Mouse (Mus musculus): ENCODE measurements at regions not wholly inside any gene's neighbourhood (a gene's known extent, or its start where the extent isn't known, plus 50 kb on each side); places are given as distances from the start of the nearest gene placed in this dataset.
A peak's percentile ranks its signal among the peaks of the same experiment; 100 is the strongest.

DNA sequence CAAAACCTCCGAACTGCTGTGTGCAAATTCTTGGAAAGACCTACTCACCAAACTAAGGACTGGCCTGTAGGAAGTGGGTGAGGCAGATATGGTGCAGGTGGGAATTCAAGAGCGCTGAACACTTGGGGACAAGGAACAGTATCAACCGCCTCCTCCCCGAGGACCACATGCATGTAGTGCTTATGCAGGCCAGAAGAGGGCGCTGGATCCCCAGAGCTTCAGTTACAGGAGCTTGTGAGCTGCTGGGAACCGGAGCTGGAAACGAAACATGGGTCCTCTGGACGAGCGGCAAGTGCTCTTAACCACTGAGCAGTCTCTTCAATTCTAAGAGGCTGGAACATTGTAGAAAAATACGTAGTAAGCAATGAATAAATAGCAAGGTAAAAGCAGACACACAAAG, 317.8 kb downstream of the Ajap1 start:
- ATAC-seq (ENCODE audit: poor library complexity, severe bottlenecking), result no peak

- ATAC-seq (ENCODE audit: poor library complexity, severe bottlenecking), result no peak
Measured at GRCm38 (mm10) chr4:153160115-153160514, 322.5 kb downstream of the Ajap1 start.

- ATAC-seq (ENCODE audit: poor library complexity, severe bottlenecking), result no peak
Measured at GRCm38 (mm10) chr4:153157572-153157971, 325.0 kb downstream of the Ajap1 start.

DNA sequence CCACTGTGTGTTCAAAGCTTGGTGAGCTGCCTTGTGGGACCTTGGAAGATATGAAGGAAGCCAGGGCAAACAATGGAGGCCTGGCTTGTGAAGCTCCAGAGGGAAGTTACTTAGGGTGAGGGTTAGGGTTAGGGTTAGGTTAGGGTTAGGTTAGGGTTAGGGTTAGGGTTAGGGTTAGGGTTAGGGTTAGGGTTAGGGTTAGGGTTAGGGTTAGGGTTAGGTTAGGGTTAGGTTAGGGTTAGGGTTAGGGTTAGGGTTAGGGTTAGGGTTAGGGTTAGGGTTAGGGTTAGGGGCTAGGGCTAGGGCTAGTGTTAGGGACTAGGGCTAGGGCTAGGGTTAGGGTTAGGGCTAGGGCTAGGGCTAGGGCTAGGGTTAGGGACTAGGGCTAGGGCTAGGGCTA, 329.7 kb downstream of the Ajap1 start:
- ATAC-seq (ENCODE audit: poor library complexity, severe bottlenecking), result peak; percentile 70

GRCm38 (mm10) chr4:153133147-153133546, 349.5 kb downstream of the Ajap1 start:
- ATAC-seq (ENCODE audit: poor library complexity, severe bottlenecking), result no peak

GRCm38 (mm10) chr4:153129345-153129744, 353.3 kb downstream of the Ajap1 start:
- ATAC-seq (ENCODE audit: poor library complexity, severe bottlenecking), result no peak

DNA sequence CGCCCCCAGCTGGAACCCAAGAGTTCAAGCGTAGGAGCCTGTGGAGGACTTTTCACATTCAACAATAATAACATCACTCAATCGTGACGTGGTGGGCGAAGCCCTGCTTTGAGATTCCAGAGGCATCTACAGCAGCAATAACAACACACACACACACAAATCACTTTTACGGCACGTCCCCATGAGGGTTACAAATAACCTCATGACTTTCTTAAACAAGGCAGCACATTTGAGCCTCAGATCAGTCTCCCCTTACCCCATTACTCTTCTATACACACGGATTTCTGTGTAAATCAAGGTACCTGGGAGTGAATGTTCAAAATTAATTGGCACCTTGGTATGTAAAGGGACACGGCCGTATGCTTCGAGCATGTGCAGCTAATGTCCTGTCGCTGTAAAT, 354.4 kb downstream of the Ajap1 start:
- ATAC-seq (ENCODE audit: poor library complexity, severe bottlenecking), result no peak

- no peak for ATAC-seq (ENCODE audit: poor library complexity, severe bottlenecking)
Measured at GRCm38 (mm10) chr4:153120480-153120879, 362.1 kb downstream of the Ajap1 start.

DNA sequence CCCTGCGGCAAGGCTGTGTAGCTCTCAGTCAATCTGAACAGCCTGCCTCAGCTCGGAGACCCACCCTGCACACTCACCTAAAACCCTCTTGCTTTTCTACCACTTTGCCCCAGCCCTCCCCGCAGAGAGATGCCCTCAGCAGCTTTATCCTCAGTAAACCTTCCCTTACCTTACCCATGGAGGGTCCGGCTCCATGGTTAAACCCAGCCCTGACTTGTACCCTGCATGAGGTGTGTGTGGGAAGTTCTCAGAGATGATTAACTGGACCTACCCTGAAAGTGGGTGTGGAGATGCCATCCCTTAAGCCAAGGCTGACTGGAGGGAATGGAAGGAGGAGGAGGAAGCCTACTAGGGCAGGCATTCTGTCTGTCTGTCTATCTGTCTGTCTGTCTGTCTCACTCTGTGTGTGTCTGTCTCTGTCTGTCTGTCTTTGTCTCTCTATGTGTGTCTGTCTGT, 362.9 kb downstream of the Ajap1 start:
- no peak for ATAC-seq (ENCODE audit: poor library complexity, severe bottlenecking)

DNA sequence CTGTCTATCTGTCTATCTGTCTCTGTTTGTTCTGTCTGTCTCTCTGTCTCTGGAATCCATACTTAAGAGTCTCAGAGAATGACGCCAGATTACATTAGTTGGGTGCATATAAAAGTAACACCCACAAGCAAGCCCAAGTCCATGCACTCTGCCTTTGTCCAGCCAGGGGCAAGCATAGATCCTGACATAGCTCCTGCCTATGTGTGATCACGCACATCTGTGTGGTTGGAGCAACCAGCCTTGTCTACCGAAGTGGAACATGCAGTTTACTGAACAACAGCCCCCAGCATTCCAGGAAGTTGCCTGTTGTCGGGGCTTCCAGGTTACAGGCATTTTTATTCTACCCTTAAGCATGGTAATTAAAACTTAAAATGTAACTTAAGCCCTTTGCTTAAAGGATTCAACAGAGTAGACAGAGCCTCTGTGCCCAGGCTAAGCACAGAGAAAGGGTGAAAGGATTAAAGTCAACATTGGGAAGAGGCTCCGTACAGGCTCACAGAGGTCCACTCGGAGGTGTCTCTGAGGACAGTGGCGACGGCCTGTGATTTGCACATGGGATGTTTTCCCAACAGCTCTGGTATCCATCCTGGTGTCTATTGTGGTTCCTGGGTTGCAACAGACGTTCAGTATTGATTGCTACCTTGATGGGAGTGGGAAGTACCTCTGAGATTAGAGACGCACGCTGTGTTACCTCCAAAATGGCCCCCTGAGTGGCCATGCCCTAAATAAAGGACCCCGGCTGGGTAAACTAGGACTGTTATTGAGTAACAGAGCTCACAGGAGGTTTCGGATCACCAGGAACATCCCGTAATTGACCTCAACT, 363.6 kb downstream of the Ajap1 start:
- no peak for ATAC-seq (ENCODE audit: poor library complexity, severe bottlenecking)

- no peak for ATAC-seq (ENCODE audit: poor library complexity, severe bottlenecking)
Measured at GRCm38 (mm10) chr4:153114998-153115397, 367.6 kb downstream of the Ajap1 start.

GRCm38 (mm10) chr4:153113577-153113976, 369.0 kb downstream of the Ajap1 start:
- ATAC-seq (ENCODE audit: poor library complexity, severe bottlenecking), result no peak

DNA sequence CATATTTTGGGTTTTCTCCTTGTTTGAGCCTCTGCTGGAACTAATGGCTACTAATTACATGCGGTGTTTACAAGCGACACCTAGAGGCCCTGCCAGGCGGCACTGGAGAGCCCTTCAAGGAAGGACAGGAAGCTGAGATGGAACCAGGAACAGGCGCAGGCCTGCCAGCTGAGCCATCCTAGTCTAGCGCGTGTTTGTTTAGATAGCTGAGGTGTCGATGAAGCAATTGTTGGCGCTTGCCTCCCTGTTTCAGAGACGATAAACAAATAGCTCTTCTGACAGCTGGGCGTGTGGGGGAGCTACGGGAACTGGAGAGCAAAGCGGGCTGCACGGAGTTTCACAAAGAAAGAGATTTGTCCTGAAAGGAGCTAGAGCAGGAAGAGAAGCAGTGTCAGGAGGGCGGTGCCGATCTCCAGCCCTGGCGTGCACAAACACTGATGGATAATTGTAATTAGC, 372.3 kb downstream of the Ajap1 start:
- ATAC-seq (ENCODE audit: poor library complexity, severe bottlenecking), result no peak

DNA sequence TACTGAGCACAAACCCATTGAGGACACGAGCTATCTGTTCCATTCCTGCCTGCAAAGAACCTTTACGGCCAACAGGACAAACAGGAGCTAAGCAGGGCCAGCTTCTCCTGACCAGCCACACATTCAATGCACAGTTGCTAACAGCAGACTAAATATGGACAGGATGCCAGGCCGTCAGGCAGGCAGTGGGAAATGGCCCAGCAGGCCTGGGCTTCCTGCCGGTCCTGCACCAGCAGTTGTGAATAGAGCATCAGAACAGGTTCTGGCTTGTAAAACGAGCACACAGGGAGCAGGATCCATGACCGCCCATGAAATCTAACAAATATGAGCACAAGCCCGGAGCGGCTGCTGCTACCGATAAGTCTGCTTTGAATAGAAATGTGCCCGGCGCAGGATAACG, 384.0 kb downstream of the Ajap1 start:
- no peak for ATAC-seq (ENCODE audit: poor library complexity, severe bottlenecking)

- ATAC-seq (ENCODE audit: poor library complexity, severe bottlenecking), result no peak
Measured at GRCm38 (mm10) chr4:153097601-153098000, 385.0 kb downstream of the Ajap1 start.

DNA sequence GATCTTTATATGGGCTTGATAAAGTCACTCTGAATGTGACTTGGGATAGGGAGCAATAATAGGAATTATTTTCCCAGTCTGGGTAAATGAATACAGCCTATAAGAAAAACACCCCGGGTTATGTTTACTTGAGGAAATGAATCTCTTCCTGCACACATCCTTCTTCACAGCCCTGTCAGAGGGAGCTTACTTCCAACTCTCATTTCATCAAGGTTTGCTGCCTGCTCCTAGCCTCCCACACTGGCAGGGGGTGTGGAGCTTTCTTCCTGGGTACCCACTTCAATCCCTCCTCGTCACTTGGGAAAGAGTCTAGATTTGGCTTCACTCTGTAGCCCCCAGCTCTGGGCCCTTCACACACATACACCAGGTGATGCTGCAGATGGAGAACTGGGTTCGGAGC, 389.5 kb downstream of the Ajap1 start:
- ATAC-seq (ENCODE audit: poor library complexity, severe bottlenecking), result no peak

DNA sequence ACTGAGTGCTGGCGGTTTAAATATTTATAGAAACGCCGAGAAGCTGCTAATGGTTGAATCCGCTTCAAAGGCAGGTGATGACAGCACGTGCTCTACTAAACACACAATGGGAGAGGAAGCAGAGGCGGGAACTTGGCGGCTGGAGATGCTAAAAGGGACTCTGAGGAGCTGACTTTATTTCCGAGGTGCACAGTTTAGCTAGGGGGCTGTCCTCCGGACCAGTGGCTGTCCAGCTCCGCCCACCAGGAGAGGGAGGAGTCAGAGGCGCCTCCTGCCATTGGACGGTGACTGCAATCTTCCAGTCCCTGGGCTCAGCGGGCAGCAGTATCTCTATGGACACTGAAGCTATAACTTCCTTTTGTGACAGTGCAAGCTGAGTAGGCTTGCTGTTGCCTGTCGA, 400.4 kb downstream of the Ajap1 start:
- ATAC-seq (ENCODE audit: poor library complexity, severe bottlenecking), result no peak

DNA sequence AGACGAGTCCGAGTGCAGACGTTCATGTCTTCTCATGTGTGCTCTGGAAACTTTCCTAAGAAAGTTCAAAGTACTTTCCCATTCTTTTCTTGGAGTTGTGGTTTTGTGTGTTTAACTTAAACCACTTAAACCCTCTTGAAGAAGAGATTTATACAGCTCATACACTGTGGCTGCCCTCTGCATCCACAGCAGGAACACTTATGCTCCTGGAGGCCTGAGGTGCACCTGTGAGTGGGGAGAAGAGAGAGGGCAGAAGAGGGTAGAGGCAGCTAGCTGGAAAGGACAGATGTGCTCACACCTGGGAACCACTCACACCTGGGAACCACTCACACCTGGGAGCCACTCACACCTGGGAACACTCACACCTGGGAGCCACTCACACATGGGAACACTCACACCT, 408.0 kb downstream of the Ajap1 start:
- ATAC-seq (ENCODE audit: poor library complexity, severe bottlenecking), result no peak

DNA sequence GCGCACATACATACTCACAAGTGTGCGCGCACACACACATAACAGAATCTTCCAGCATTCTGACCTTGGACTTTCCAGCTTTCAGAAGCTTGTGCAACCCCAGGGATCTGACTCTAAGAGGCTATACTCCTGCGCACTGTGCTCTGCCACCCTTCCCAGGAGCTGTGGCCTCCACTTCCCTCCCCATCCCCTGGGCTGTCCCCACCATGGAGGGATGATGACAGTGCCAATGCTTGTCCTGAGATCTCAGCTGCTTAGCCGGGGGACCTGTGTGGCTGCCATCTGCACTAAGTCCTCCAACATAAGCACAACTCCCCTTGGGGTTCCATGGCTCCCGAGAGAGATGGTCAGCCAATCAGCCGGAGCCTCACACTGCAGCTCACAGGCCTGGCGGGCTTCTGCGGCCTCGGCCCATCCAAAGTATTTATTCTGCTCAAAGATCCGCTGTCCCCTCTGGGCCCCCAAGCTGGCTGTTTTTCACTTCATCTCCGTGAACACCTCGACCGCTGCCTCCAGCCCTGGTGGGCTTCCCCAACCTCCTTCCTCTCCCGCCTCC, 412.3 kb downstream of the Ajap1 start:
- ATAC-seq (ENCODE audit: poor library complexity, severe bottlenecking), result no peak

GRCm38 (mm10) chr4:153068484-153069033, 414.1 kb downstream of the Ajap1 start:
- ATAC-seq (ENCODE audit: poor library complexity, severe bottlenecking), result no peak

DNA sequence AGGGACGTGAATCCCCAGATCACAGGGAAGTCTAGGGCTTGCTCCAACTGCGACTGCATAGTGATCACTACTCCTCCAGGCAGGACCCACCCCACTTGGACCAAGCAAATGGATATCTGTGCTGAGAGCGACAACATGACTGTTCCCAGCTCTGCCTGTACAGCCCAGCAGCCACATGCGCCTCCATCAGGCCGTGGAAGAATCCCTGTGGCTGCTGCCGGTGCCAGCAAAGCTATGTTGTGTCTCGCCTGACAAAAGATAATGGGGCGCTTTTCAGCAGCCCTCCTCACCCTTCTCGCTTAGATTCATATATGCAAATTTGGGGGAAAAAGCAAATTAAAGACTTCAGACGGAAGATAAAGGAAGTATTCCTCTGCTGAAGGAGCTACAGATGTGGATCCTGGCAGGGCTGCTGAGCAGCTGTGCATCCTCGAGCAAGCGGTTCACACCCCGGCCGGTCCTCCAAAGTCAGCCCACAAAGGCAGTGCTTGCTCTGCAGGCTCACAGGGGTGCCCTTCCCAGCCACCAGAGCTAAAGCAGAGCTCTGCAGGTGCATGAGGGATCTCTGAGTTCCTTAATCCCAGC, 418.5 kb downstream of the Ajap1 start:
- ATAC-seq (ENCODE audit: poor library complexity, severe bottlenecking), result no peak

- ATAC-seq (ENCODE audit: poor library complexity, severe bottlenecking), result no peak
Measured at GRCm38 (mm10) chr4:153063402-153063801, 419.2 kb downstream of the Ajap1 start.
